Mouse (Mus musculus) neural tube, embryonic 13.5 days (tissue): ENCODE measurements around the gene Olfr959. TPM values are rescaled to one million over a fixed set of nuclear protein-coding genes. Genes with fewer than 3 reads are reported as not detected.
A peak's percentile ranks its signal among the peaks of the same experiment; 100 is the strongest.

Experiments
- ATAC-seq: fragments of 200-750 bp; cut with Nextera tagmentation; 2 replicates; pipeline ENCODE4 v1.8.0; 2017; ENCODE audit warnings: low read depth, mild to moderate bottlenecking, moderate TSS enrichment, moderate library complexity
- H3K27ac ChIP-seq: fragments of 300-500 bp; sonication (generic); replicated peaks from 2 replicates; pipeline ENCODE4 v1.5.1; 2015; ENCODE audit warnings: moderate library complexity, mild to moderate bottlenecking, inconsistent platforms
- H3K27me3 ChIP-seq: fragments of 300-500 bp; sonication (generic); 2 replicates; pipeline ENCODE4 v1.6.1; 2015; ENCODE audit warnings: mild to moderate bottlenecking, inconsistent platforms
- H3K36me3 ChIP-seq: fragments of 300-500 bp; sonication (generic); 2 replicates; pipeline ENCODE4 v1.6.1; 2015; ENCODE audit warnings: mild to moderate bottlenecking, inconsistent platforms
- H3K4me1 ChIP-seq: fragments of 300-500 bp; sonication (generic); replicated peaks from 2 replicates; pipeline ENCODE4 v1.6.1; 2015; ENCODE audit warnings: inconsistent platforms
- H3K4me2 ChIP-seq: fragments of 300-500 bp; sonication (generic); 2 replicates; pipeline ENCODE4 v1.6.1; 2015; ENCODE audit warnings: inconsistent platforms, mild to moderate bottlenecking, moderate library complexity
- H3K4me3 ChIP-seq: fragments of 300-500 bp; sonication (generic); 2 replicates; pipeline ENCODE4 v1.5.1; 2015; ENCODE audit warnings: mild to moderate bottlenecking, inconsistent platforms
- H3K9ac ChIP-seq: fragments of 300-500 bp; sonication (generic); 2 replicates; pipeline ENCODE4 v1.6.1; 2015; ENCODE audit warnings: moderate library complexity, mild to moderate bottlenecking, inconsistent platforms
- H3K9me3 ChIP-seq: fragments of 300-500 bp; sonication (generic); 2 replicates; pipeline ENCODE4 v1.6.1; 2016; ENCODE audit warnings: inconsistent platforms
- WGBS: fragments of 180-500 bp; shearing (Covaris S2); methylation state at CpG from one replicate; pipeline ENCODE4 v1.1.7; 2015; 5-methylcytosine and 5-hydroxymethylcytosine counted together
- polyA plus RNA-seq: library from polyadenylated mRNA; unstranded; fragments of >200 nt; fragmentation: Nextera tagmentation; extraction: Ambion mirVana; gene quantifications from 2 replicates; pipeline ENCODE4 v1.2.1, GENCODE M21; 2015

Olfr959 gene
- polyA plus RNA-seq: not detected in 2 replicates

GRCm38 (mm10) chr9:39575469-39575868 lies at the start of gene Olfr959:
Olfr959 (minus strand) TSS chr9:39575569.
- Histone ChIP-seq H3K9me3 (no peaks in the 10 kb centered on the region), H3K4me2 (no peak within 1 kb of the TSS), H3K27ac (no peak within 1 kb of the TSS), H3K4me3 (no peak within 1 kb of the TSS), H3K27me3 (no peaks in the 10 kb centered on the region), H3K36me3 (no peaks in the 10 kb centered on the region), H3K9ac (no peak within 1 kb of the TSS), H3K4me1 (no peaks in the 10 kb centered on the region)
- ATAC-seq: no peak
- WGBS: 85% methylated on average over 3 of the region's 3 CpGs

GRCm38 (mm10) chr9:39624711-39625110 lies 49.3 kb upstream of the Olfr959 start:
- Histone ChIP-seq H3K27ac (no peak overlapping the region), H3K9me3 (no peaks in the 10 kb centered on the region), H3K4me2 (no peak overlapping the region), H3K4me1 (no peaks in the 10 kb centered on the region), H3K36me3 (no peaks in the 10 kb centered on the region), H3K9ac (no peak overlapping the region), H3K27me3 (no peaks in the 10 kb centered on the region), H3K4me3 (no peak overlapping the region)
- ATAC-seq: no peak
- WGBS: 72% methylated on average over 2 of the region's 2 CpGs

- Histone ChIP-seq H3K9me3 (no peaks in the 10 kb centered on the region), H3K4me1 (no peaks in the 10 kb centered on the region), H3K27ac (no peak overlapping the region), H3K27me3 (no peaks in the 10 kb centered on the region), H3K9ac (no peak overlapping the region), H3K4me3 (no peak overlapping the region), H3K36me3 (no peaks in the 10 kb centered on the region), H3K4me2 (no peak overlapping the region)
- no peak for ATAC-seq
- 91% methylated on average over 3 of the region's 3 CpGs for WGBS
Observed at GRCm38 (mm10) chr9:39623783-39624182, 48.4 kb upstream of the Olfr959 start.

- H3K9ac ChIP-seq: no peak within 1 kb of the TSS
- H3K9me3 ChIP-seq: no peaks in the 10 kb centered on the region
- no peak within 1 kb of the TSS for H3K4me2 ChIP-seq
- H3K27ac ChIP-seq: no peak within 1 kb of the TSS
- H3K27me3 ChIP-seq: no peaks in the 10 kb centered on the region
- WGBS: 64% methylated on average over 1 of the region's 1 CpGs
- H3K4me1 ChIP-seq: no peaks in the 10 kb centered on the region
- H3K36me3 ChIP-seq: no peaks in the 10 kb centered on the region
- no peak within 1 kb of the TSS for H3K4me3 ChIP-seq
- no peak for ATAC-seq
Observed at GRCm38 (mm10) chr9:39621073-39621472, 45.7 kb upstream of the Olfr959 start, which contains the start of gene Olfr960. Olfr960 (plus strand) TSS chr9:39621373.

GRCm38 (mm10) chr9:39611953-39612352 lies 36.6 kb upstream of the Olfr959 start:
- H3K27me3 ChIP-seq: no peaks in the 10 kb centered on the region
- no peaks in the 10 kb centered on the region for H3K36me3 ChIP-seq
- no peak overlapping the region for H3K4me2 ChIP-seq
- no peaks in the 10 kb centered on the region for H3K9me3 ChIP-seq
- no peak overlapping the region for H3K9ac ChIP-seq
- H3K4me3 ChIP-seq: no peak overlapping the region
- 70% methylated on average over 1 of the region's 1 CpGs for WGBS
- ATAC-seq: no peak
- H3K27ac ChIP-seq: no peak overlapping the region
- H3K4me1 ChIP-seq: no peaks in the 10 kb centered on the region

- H3K27ac ChIP-seq: no peak within 1 kb of the TSS
- WGBS: 74% methylated on average over 3 of the region's 3 CpGs
- H3K36me3 ChIP-seq: no peaks in the 10 kb centered on the region
- H3K4me1 ChIP-seq: no peaks in the 10 kb centered on the region
- no peak within 1 kb of the TSS for H3K9ac ChIP-seq
- no peaks in the 10 kb centered on the region for H3K9me3 ChIP-seq
- H3K27me3 ChIP-seq: peaks cover 7% of the 10 kb centered on the region; the same call in 1 of the 2 replicates
- no peak within 1 kb of the TSS for H3K4me2 ChIP-seq
- H3K4me3 ChIP-seq: no peak within 1 kb of the TSS
- ATAC-seq: no peak
Observed at GRCm38 (mm10) chr9:39610355-39610754, 35.0 kb upstream of the Olfr959 start, which contains the start of gene Olfr148. Olfr148 (plus strand) TSS chr9:39610655.

GRCm38 (mm10) chr9:39608497-39608896 lies 33.1 kb upstream of the Olfr959 start:
- Histone ChIP-seq H3K27ac (no peak overlapping the region), H3K9me3 (no peaks in the 10 kb centered on the region), H3K4me2 (no peak overlapping the region), H3K4me1 (peaks cover 11% of the 10 kb centered on the region), H3K9ac (no peak overlapping the region), H3K27me3 (peaks cover 7% of the 10 kb centered on the region; the same call in 1 of the 2 replicates), H3K36me3 (no peaks in the 10 kb centered on the region), H3K4me3 (no peak overlapping the region)
- no peak for ATAC-seq

GRCm38 (mm10) chr9:39603999-39604453 lies 28.7 kb upstream of the Olfr959 start, which contains the start of gene AW551984:
AW551984 (minus strand) TSS chr9:39604403.
- peak; percentile 57; the same call in 1 of the 2 replicates for ATAC-seq
- WGBS: 0% methylated on average over 8 of the region's 8 CpGs
- Histone ChIP-seq H3K9ac (peak within 1 kb of the TSS; percentile 65), H3K9me3 (no peaks in the 10 kb centered on the region), H3K27ac (peak within 1 kb of the TSS; percentile 67; the same call in 1 of the 2 replicates), H3K4me1 (peaks cover 27% of the 10 kb centered on the region), H3K27me3 (peaks cover 7% of the 10 kb centered on the region; the same call in 1 of the 2 replicates), H3K36me3 (no peaks in the 10 kb centered on the region), H3K4me3 (peak within 1 kb of the TSS; percentile 42), H3K4me2 (peak within 1 kb of the TSS; percentile 73)

- under 1% methylated on average over 9 of the region's 9 CpGs for WGBS
- Histone ChIP-seq H3K27me3 (peaks cover 7% of the 10 kb centered on the region; the same call in 1 of the 2 replicates), H3K4me1 (peaks cover 27% of the 10 kb centered on the region), H3K27ac (peak overlapping the region; percentile 67), H3K36me3 (no peaks in the 10 kb centered on the region), H3K4me2 (peak overlapping the region; percentile 73), H3K9me3 (no peaks in the 10 kb centered on the region), H3K9ac (peak overlapping the region; percentile 61), H3K4me3 (peak overlapping the region; percentile 42)
- peak; percentile 78 for ATAC-seq
Observed at GRCm38 (mm10) chr9:39603333-39603845, 28.0 kb upstream of the Olfr959 start.

- Histone ChIP-seq H3K4me1 (peaks cover 27% of the 10 kb centered on the region), H3K4me2 (peak overlapping the region; percentile 73), H3K9me3 (no peaks in the 10 kb centered on the region), H3K36me3 (no peaks in the 10 kb centered on the region), H3K9ac (peak overlapping the region; percentile 61), H3K27me3 (peaks cover 7% of the 10 kb centered on the region; the same call in 1 of the 2 replicates), H3K4me3 (peak overlapping the region; percentile 42), H3K27ac (peak overlapping the region; percentile 67)
- ATAC-seq: peak; percentile 94
- under 1% methylated on average over 19 of the region's 19 CpGs for WGBS
Observed at GRCm38 (mm10) chr9:39602536-39603332, 27.4 kb upstream of the Olfr959 start.

- H3K27me3 ChIP-seq: no peaks in the 10 kb centered on the region
- 89% methylated on average over 5 of the region's 5 CpGs for WGBS
- no peak overlapping the region for H3K4me2 ChIP-seq
- H3K27ac ChIP-seq: no peak overlapping the region
- H3K4me3 ChIP-seq: no peak overlapping the region
- H3K9ac ChIP-seq: no peak overlapping the region
- no peaks in the 10 kb centered on the region for H3K9me3 ChIP-seq
- no peak for ATAC-seq
- no peaks in the 10 kb centered on the region for H3K4me1 ChIP-seq
- no peaks in the 10 kb centered on the region for H3K36me3 ChIP-seq
Observed at GRCm38 (mm10) chr9:39577050-39577449, 1.7 kb upstream of the Olfr959 start.

GRCm38 (mm10) chr9:39558349-39558647 lies 17.1 kb downstream of the Olfr959 start:
- ATAC-seq: peak; percentile 47
- Histone ChIP-seq H3K9ac (no peak overlapping the region), H3K27ac (peak overlapping the region; percentile 87), H3K36me3 (no peaks in the 10 kb centered on the region), H3K4me1 (peaks cover 15% of the 10 kb centered on the region), H3K27me3 (no peaks in the 10 kb centered on the region), H3K4me2 (no peak overlapping the region), H3K9me3 (no peaks in the 10 kb centered on the region), H3K4me3 (no peak overlapping the region)
